Mouse (Mus musculus) hindbrain, embryonic 14.5 days (tissue): ENCODE data around the gene Dtd2. TPM values are rescaled to one million over a fixed set of nuclear protein-coding genes. Genes with fewer than 3 reads are reported as not detected.

Source experiments
- ATAC-seq: fragments of 200-750 bp; cut with Nextera tagmentation; 2 replicates; pipeline ENCODE4 v1.8.0; 2017; ENCODE audit warnings: moderate number of reproducible peaks, mild to moderate bottlenecking, moderate TSS enrichment, moderate library complexity; ENCODE audit not compliant: low FRiP score
- DNase-seq: peaks from one replicate; pipeline ENCODE4 v3.0.0-alpha.2; 2015; ENCODE audit warnings: low spot score
- H3K27ac ChIP-seq: fragments of 300-500 bp; sonication (generic); 2 replicates; pipeline ENCODE4 v1.5.1; 2014; ENCODE audit warnings: mild to moderate bottlenecking, moderate library complexity
- H3K27me3 ChIP-seq: fragments of 300-500 bp; sonication (generic); 2 replicates; pipeline ENCODE4 v1.6.1; 2014; ENCODE audit warnings: mild to moderate bottlenecking, low read length, mixed read lengths; ENCODE audit not compliant: control insufficient read depth, insufficient read depth
- H3K36me3 ChIP-seq: fragments of 300-500 bp; sonication (generic); replicated peaks from 2 replicates; pipeline ENCODE4 v1.6.1; 2014; ENCODE audit not compliant: control insufficient read depth, insufficient read depth
- H3K4me1 ChIP-seq: fragments of 300-500 bp; sonication (generic); replicated peaks from 2 replicates; pipeline ENCODE4 v1.6.1; 2014; ENCODE audit warnings: antibody characterized with exemption, low read length, mixed read lengths; ENCODE audit not compliant: control insufficient read depth, insufficient read depth
- H3K4me2 ChIP-seq: fragments of 300-500 bp; sonication (generic); replicated peaks from 2 replicates; pipeline ENCODE4 v1.6.1; 2014; ENCODE audit warnings: mild to moderate bottlenecking, moderate library complexity
- H3K4me3 ChIP-seq: fragments of 300-500 bp; sonication (generic); replicated peaks from 2 replicates; pipeline ENCODE4 v1.5.1; 2014; ENCODE audit warnings: mild to moderate bottlenecking, low read length
- H3K9ac ChIP-seq: fragments of 300-500 bp; sonication (generic); 2 replicates; pipeline ENCODE4 v1.6.1; 2014
- H3K9me3 ChIP-seq: fragments of 300-500 bp; sonication (generic); 2 replicates; pipeline ENCODE4 v1.6.1; 2016; ENCODE audit warnings: low read length; ENCODE audit not compliant: control insufficient read depth
- WGBS: fragments of 180-500 bp; shearing (Covaris S2); extraction: QIAGEN DNeasy Blood & Tissue Kit; methylation state at CpG from one replicate; pipeline ENCODE4 v1.1.7; 2014; 5-methylcytosine and 5-hydroxymethylcytosine counted together
- polyA plus RNA-seq: library from polyadenylated mRNA; unstranded; fragments of >200 nt; fragmentation: Nextera tagmentation; extraction: Ambion mirVana; gene quantifications from 2 replicates; pipeline ENCODE4 v1.2.1, GENCODE M21; 2014

Gene Dtd2
- polyA plus RNA-seq, 1 experiment from 2014 or later = 21.7 TPM

GRCm38 (mm10) chr12:51939848-51940247, 66.5 kb downstream of the Dtd2 start:
- peaks cover 10% of the 10 kb centered on the region for H3K36me3 ChIP-seq
- H3K4me2 ChIP-seq = no peak overlapping the region
- H3K27ac ChIP-seq = no peak overlapping the region
- no peaks in the 10 kb centered on the region for H3K4me1 ChIP-seq
- ATAC-seq (no peak), DNase-seq (no peak)
- WGBS = 79% methylated on average over 4 of the region's 4 CpGs
- H3K9ac ChIP-seq = no peak overlapping the region
- H3K27me3 ChIP-seq = no peaks in the 10 kb centered on the region
- no peaks in the 10 kb centered on the region for H3K9me3 ChIP-seq
- no peak overlapping the region for H3K4me3 ChIP-seq

Other genes starting within 250 kb of the Dtd2 start
- 42.9 and 44.3 TPM in 2 replicates for gene Hectd1, start 177.0 kb downstream of the Dtd2 start, polyA plus RNA-seq
- 8.3 and 9.4 TPM in 2 replicates for gene Heatr5a, start 35.2 kb downstream of the Dtd2 start, polyA plus RNA-seq
- not detected in 2 replicates for gene Gpr33, start 21.6 kb upstream of the Dtd2 start, polyA plus RNA-seq
- 6.1 and 6.3 TPM in 2 replicates for gene Nubpl, start 91.2 kb upstream of the Dtd2 start, polyA plus RNA-seq